Mouse (Mus musculus): ENCODE measurements around the gene Msi1. TPM values are rescaled to one million over a fixed set of nuclear protein-coding genes. Genes with fewer than 3 reads are reported as not detected.
"Not testable (repeated sequence)": the region's sequence is repeated elsewhere in the genome, so short reads cannot be mapped to it uniquely, and the experiment has no call there.

The Msi1 gene
- polyA plus RNA-seq, 1 experiment from 2014 or later = 23.0 TPM

- H3K27me3 ChIP-seq (replicated peaks; ENCODE audit: control insufficient read depth, insufficient read depth, low read length) = no peaks in the 10 kb centered on the region
- H3K4me1 ChIP-seq (ENCODE audit: control insufficient read depth, insufficient read depth, low read depth, low read length) = peaks cover 13% of the 10 kb centered on the region
- H3K27ac ChIP-seq (ENCODE audit: low read depth, low read length) = no peak overlapping the region
- ATAC-seq = no peak
- no peak overlapping the region for H3K4me2 ChIP-seq (ENCODE audit: low read length)
- H3K4me3 ChIP-seq (ENCODE audit: low read length) = no peak overlapping the region
- H3K9me3 ChIP-seq (ENCODE audit: control insufficient read depth, low read length) = no peaks in the 10 kb centered on the region
- H3K36me3 ChIP-seq (ENCODE audit: control insufficient read depth, insufficient read depth, low read length) = no peaks in the 10 kb centered on the region
- no peak overlapping the region for H3K9ac ChIP-seq (ENCODE audit: low read depth, low read length)
- 36% methylated on average over 5 of the region's 5 CpGs for WGBS
Measured at GRCm38 (mm10) chr5:115491076-115491475, 61.7 kb downstream of the Msi1 start.

DNA sequence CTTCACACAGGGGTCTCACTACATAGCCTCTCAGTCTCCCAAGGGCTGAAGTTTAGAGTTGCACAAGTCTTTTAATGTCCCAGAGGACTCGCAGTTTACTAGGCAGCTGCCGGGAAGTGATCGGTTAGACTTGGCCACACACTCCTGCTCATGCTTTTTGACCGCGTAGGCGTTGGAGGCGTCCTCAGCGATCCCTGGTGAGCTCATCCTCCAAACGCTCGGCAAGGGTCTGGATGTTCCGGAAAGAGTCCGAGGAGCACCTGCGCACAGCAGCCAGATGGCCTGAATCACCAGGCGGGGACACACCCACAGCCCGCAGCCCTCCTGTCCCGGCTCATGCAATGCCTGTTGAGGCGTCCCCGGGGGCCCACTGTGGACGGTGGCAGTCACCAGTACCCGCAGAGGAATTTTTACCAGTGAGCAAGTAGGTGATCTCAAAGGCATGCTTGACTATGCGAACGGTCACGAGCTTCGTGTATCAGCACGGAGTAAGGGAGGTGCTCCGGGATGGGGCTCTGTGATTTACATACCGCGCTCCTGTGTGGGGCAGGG, 62.4 kb downstream of the Msi1 start:
- no peak overlapping the region for H3K27ac ChIP-seq (ENCODE audit: low read depth, low read length)
- no peaks in the 10 kb centered on the region for H3K9me3 ChIP-seq (ENCODE audit: control insufficient read depth, low read length)
- ATAC-seq = no peak
- H3K4me1 ChIP-seq (ENCODE audit: control insufficient read depth, insufficient read depth, low read depth, low read length) = peaks cover 13% of the 10 kb centered on the region
- peak overlapping the region; percentile 11 for H3K4me3 ChIP-seq (ENCODE audit: low read length)
- H3K36me3 ChIP-seq (ENCODE audit: control insufficient read depth, insufficient read depth, low read length) = no peaks in the 10 kb centered on the region
- peak overlapping the region; percentile 79 for H3K4me2 ChIP-seq (ENCODE audit: low read length)
- peak overlapping the region; percentile 65 for H3K9ac ChIP-seq (ENCODE audit: low read depth, low read length)
- H3K27me3 ChIP-seq (replicated peaks; ENCODE audit: control insufficient read depth, insufficient read depth, low read length) = no peaks in the 10 kb centered on the region
- 3% methylated on average over 28 of the region's 28 CpGs for whole genome bisulfite sequencing

DNA sequence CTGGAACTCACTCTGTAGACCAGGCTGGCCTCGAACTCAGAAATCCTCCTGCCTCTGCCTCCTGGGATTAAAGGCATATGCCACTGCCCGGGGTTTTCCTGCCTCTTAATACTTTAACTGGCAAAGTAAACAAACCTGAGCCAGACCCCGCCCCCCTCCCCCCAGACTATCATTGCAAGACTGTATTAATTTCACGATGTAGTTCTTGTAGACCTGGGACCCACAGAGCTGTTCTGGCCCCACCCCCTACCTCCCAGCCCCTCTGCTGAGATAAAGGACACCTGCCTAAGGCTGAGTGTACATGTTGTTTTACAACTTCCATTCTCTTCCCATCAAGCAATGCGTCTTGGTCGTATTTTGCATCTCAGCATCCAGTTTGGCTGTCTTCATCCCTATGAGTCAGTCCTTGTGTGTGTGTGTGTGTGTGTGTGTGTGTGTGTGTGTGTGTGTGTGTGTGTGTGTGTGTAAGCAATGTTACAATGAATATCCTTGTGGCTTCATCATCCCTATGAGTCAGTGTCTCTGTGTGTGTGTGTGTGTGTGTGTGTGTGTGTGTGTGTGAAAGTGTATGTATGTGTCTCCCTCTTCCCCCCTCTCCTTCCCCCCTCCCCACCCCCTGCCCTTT, 63.4 kb downstream of the Msi1 start:
- Histone ChIP-seq H3K9ac (ENCODE audit: low read depth, low read length) (no peak overlapping the region), H3K9me3 (ENCODE audit: control insufficient read depth, low read length) (no peaks in the 10 kb centered on the region), H3K27ac (ENCODE audit: low read depth, low read length) (no peak overlapping the region), H3K4me2 (ENCODE audit: low read length) (no peak overlapping the region), H3K4me1 (ENCODE audit: control insufficient read depth, insufficient read depth, low read depth, low read length) (peaks cover 13% of the 10 kb centered on the region), H3K36me3 (ENCODE audit: control insufficient read depth, insufficient read depth, low read length) (no peaks in the 10 kb centered on the region), H3K4me3 (ENCODE audit: low read length) (no peak overlapping the region), H3K27me3 (replicated peaks; ENCODE audit: control insufficient read depth, insufficient read depth, low read length) (no peaks in the 10 kb centered on the region)
- ATAC-seq = no peak
- WGBS = 76% methylated on average over 6 of the region's 6 CpGs

- peaks cover 12% of the 10 kb centered on the region for H3K4me1 ChIP-seq (ENCODE audit: control insufficient read depth, insufficient read depth, low read depth, low read length)
- H3K4me3 ChIP-seq (ENCODE audit: low read length) = no peak overlapping the region
- no peak overlapping the region for H3K4me2 ChIP-seq (ENCODE audit: low read length)
- H3K27ac ChIP-seq (ENCODE audit: low read depth, low read length) = no peak overlapping the region
- WGBS = 54% methylated on average over 5 of the region's 5 CpGs
- no peaks in the 10 kb centered on the region for H3K27me3 ChIP-seq (replicated peaks; ENCODE audit: control insufficient read depth, insufficient read depth, low read length)
- H3K9me3 ChIP-seq (ENCODE audit: control insufficient read depth, low read length) = no peaks in the 10 kb centered on the region
- H3K9ac ChIP-seq (ENCODE audit: low read depth, low read length) = no peak overlapping the region
- no peaks in the 10 kb centered on the region for H3K36me3 ChIP-seq (ENCODE audit: control insufficient read depth, insufficient read depth, low read length)
- ATAC-seq = no peak
Measured at GRCm38 (mm10) chr5:115493441-115493840, 64.0 kb downstream of the Msi1 start.

DNA sequence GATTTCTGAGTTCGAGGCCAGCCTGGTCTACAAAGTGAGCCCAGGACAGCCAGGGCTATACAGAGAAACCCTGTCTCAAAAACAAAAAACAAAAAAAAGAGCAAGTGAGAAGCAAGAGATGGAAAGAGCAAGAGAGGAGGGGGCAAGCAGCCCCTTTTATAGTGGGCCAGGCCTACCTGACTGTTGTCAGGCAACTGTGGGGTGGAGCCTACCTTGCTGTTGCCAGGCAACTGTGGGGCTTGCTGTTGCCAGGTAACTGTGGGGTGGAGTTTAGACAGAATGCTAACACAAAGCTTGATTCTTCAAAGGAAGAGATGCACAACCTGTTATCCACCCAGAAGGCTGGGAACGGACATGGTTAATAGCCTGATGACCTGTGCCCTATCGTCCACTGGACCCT, 66.2 kb downstream of the Msi1 start:
- not testable (repeated sequence) for H3K4me1 ChIP-seq (ENCODE audit: control insufficient read depth, insufficient read depth, low read depth, low read length); H3K9me3 ChIP-seq (ENCODE audit: control insufficient read depth, low read length); H3K36me3 ChIP-seq (ENCODE audit: control insufficient read depth, insufficient read depth, low read length); ATAC-seq; H3K4me2 ChIP-seq (ENCODE audit: low read length); H3K27me3 ChIP-seq (replicated peaks; ENCODE audit: control insufficient read depth, insufficient read depth, low read length); H3K9ac ChIP-seq (ENCODE audit: low read depth, low read length); H3K4me3 ChIP-seq (ENCODE audit: low read length); H3K27ac ChIP-seq (ENCODE audit: low read depth, low read length)
- 76% methylated on average over 3 of the region's 3 CpGs for whole genome bisulfite sequencing

DNA sequence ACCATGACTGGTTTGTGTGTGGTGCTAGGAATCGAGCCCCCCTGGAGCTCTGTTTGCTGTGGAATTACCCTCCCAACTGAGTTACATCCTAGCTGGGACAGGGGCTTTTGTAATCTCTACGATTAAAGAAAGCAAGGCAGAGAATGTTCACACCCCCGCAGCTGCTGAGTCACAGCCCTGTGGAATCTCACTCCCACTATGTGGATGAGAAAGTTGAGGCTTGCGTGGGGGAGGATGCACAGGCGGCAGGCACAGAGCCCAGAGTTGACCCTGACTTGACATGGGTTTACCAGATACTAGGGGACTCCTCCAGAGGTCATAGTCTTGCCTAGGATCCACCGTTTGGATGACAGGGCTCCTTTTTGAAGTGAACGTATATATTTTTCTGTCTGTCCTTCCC, 67.6 kb downstream of the Msi1 start:
- no peak overlapping the region for H3K4me2 ChIP-seq (ENCODE audit: low read length)
- H3K9me3 ChIP-seq (ENCODE audit: control insufficient read depth, low read length) = no peaks in the 10 kb centered on the region
- no peaks in the 10 kb centered on the region for H3K36me3 ChIP-seq (ENCODE audit: control insufficient read depth, insufficient read depth, low read length)
- ATAC-seq = no peak
- H3K9ac ChIP-seq (ENCODE audit: low read depth, low read length) = no peak overlapping the region
- WGBS = 82% methylated on average over 7 of the region's 7 CpGs
- no peaks in the 10 kb centered on the region for H3K27me3 ChIP-seq (replicated peaks; ENCODE audit: control insufficient read depth, insufficient read depth, low read length)
- H3K4me3 ChIP-seq (ENCODE audit: low read length) = no peak overlapping the region
- H3K27ac ChIP-seq (ENCODE audit: low read depth, low read length) = no peak overlapping the region
- peaks cover 3% of the 10 kb centered on the region for H3K4me1 ChIP-seq (ENCODE audit: control insufficient read depth, insufficient read depth, low read depth, low read length)

GRCm38 (mm10) chr5:115498307-115499240, 69.2 kb downstream of the Msi1 start:
- H3K27ac ChIP-seq (ENCODE audit: low read depth, low read length) = no peak overlapping the region
- no peak for ATAC-seq
- H3K9me3 ChIP-seq (ENCODE audit: control insufficient read depth, low read length) = no peaks in the 10 kb centered on the region
- H3K27me3 ChIP-seq (replicated peaks; ENCODE audit: control insufficient read depth, insufficient read depth, low read length) = no peaks in the 10 kb centered on the region
- H3K4me2 ChIP-seq (ENCODE audit: low read length) = no peak overlapping the region
- H3K9ac ChIP-seq (ENCODE audit: low read depth, low read length) = no peak overlapping the region
- 55% methylated on average over 9 of the region's 9 CpGs for WGBS
- no peaks in the 10 kb centered on the region for H3K4me1 ChIP-seq (ENCODE audit: control insufficient read depth, insufficient read depth, low read depth, low read length)
- H3K36me3 ChIP-seq (ENCODE audit: control insufficient read depth, insufficient read depth, low read length) = no peaks in the 10 kb centered on the region
- H3K4me3 ChIP-seq (ENCODE audit: low read length) = no peak overlapping the region

DNA sequence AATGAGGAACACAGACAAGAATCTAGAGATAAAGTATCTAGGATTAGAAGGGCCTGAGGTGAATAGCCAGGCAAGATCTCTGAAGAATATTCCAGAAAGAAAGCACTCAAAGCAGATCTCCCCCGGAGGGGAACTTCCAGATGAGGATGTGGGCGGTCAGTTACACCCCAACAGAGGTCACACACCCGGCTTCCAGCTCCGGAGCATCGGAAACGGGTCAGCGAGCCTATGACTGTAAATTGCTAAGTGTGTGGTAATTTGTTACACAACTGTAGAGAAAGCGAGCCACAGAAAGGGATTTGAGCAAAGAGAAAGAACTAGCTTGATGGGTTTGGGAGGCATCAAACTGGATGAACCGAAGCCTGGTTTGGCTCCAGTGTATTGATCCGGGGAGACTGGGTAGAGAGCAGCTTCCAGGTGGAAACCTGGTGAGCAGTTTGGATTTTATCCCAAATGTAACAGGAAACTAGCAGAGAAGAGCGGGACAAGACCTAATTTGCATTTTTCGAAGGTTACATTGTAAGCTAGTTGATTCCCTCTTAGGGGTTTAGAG, 71.1 kb downstream of the Msi1 start:
- no peak for ATAC-seq
- no peaks in the 10 kb centered on the region for H3K9me3 ChIP-seq (ENCODE audit: control insufficient read depth, low read length)
- WGBS = 81% methylated on average over 12 of the region's 12 CpGs
- no peak overlapping the region for H3K4me3 ChIP-seq (ENCODE audit: low read length)
- no peak overlapping the region for H3K9ac ChIP-seq (ENCODE audit: low read depth, low read length)
- H3K27ac ChIP-seq (ENCODE audit: low read depth, low read length) = no peak overlapping the region
- H3K27me3 ChIP-seq (replicated peaks; ENCODE audit: control insufficient read depth, insufficient read depth, low read length) = no peaks in the 10 kb centered on the region
- H3K36me3 ChIP-seq (ENCODE audit: control insufficient read depth, insufficient read depth, low read length) = no peaks in the 10 kb centered on the region
- no peaks in the 10 kb centered on the region for H3K4me1 ChIP-seq (ENCODE audit: control insufficient read depth, insufficient read depth, low read depth, low read length)
- H3K4me2 ChIP-seq (ENCODE audit: low read length) = no peak overlapping the region

DNA sequence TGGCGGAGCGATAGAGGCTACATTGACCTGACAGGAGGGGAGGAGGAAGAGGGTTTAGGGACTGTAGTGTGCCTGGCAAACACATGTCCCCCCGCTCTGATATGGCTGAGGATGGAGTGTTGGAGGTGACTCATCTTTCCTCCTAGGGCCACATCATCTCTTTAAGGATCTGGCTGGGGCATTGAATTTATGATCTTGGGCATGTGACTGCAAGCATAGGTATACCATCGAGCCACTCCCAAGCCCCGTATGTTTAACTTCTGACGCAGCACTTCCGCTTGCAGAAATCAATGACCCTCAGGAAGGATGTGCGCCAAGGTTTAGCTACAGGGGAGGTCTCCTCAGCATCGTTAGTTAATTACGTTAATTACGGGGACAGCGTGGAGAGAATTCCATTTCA, 73.6 kb downstream of the Msi1 start:
- Histone ChIP-seq H3K27ac (ENCODE audit: low read depth, low read length) (no peak overlapping the region), H3K4me1 (ENCODE audit: control insufficient read depth, insufficient read depth, low read depth, low read length) (peaks cover 10% of the 10 kb centered on the region), H3K36me3 (ENCODE audit: control insufficient read depth, insufficient read depth, low read length) (no peaks in the 10 kb centered on the region), H3K9ac (ENCODE audit: low read depth, low read length) (no peak overlapping the region), H3K4me2 (ENCODE audit: low read length) (no peak overlapping the region), H3K4me3 (ENCODE audit: low read length) (no peak overlapping the region), H3K27me3 (replicated peaks; ENCODE audit: control insufficient read depth, insufficient read depth, low read length) (no peaks in the 10 kb centered on the region), H3K9me3 (ENCODE audit: control insufficient read depth, low read length) (no peaks in the 10 kb centered on the region)
- ATAC-seq = no peak
- WGBS = 62% methylated on average over 12 of the region's 12 CpGs
